Mouse (Mus musculus) G1E (cell line): ENCODE measurements around the gene Arx.

Experiments used
- CTCF ChIP-seq: IDR thresholded peaks from 2 replicates; pipeline ENCODE4 v1.5.1; 2012; ENCODE audit warnings: low read depth, low read length, inconsistent platforms, mixed read lengths
- GATA1 ChIP-seq: IDR thresholded peaks from 2 replicates; pipeline ENCODE4 v1.6.1; 2012; ENCODE audit warnings: borderline replicate concordance, low read length, inconsistent platforms, mixed read lengths
- POLR2AphosphoS5 ChIP-seq: IDR thresholded peaks from 2 replicates; pipeline ENCODE4 v1.6.1; 2012; ENCODE audit warnings: low read depth, low read length, inconsistent platforms; ENCODE audit not compliant: insufficient replicate concordance

DNA sequence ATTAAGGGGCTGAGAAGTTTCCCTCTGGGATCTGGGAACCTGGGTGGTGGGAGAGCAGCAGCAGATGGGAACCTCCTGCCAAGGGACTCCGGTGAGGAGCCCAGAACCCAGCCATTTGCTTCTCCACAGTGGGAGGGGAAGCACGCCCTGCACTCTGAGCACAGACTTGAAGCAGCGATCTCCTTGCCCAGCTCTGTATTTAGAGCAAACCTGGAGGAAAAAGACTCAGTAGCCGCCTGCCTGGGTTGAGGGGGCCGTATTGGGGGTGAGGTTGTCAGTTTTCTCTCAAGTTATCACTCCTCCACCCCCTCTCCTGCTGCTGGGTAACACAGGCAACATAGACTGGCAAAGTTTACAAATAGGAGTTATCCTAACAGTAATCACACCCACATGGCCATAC, 4.5 kb upstream of the Arx start:
- TF ChIP-seq CTCF (no peak), POLR2AphosphoS5 (no peak), GATA1 (no peak)
